Mouse (Mus musculus) kidney, postnatal 14 days (tissue): ENCODE data around the gene Gpx2.
"Not testable (repeated sequence)": the region's sequence is repeated elsewhere in the genome, so short reads cannot be mapped to it uniquely, and the experiment has no call there.

Experiments
- DNase-seq: peaks from one replicate; pipeline ENCODE4 v3.0.0; 2022; ENCODE audit warnings: mixed read lengths

Gene Gpx2

GRCm38 (mm10) chr12:76803700-76804252 lies 8.4 kb upstream of the Gpx2 start:
- peak; percentile 71 for DNase-seq

GRCm38 (mm10) chr12:76803028-76803427 lies 7.7 kb upstream of the Gpx2 start:
- DNase-seq: no peak

GRCm38 (mm10) chr12:76798008-76798720 lies 2.8 kb upstream of the Gpx2 start:
- no peak for DNase-seq

- no peak for DNase-seq
Observed at GRCm38 (mm10) chr12:76796938-76797539, 1.7 kb upstream of the Gpx2 start.

GRCm38 (mm10) chr12:76792540-76792939 lies 2.8 kb downstream of the Gpx2 start:
- not testable (repeated sequence) for DNase-seq

- DNase-seq: no peak
Observed at GRCm38 (mm10) chr12:76790446-76791084, 4.8 kb downstream of the Gpx2 start.

- DNase-seq: no peak
Observed at GRCm38 (mm10) chr12:76784056-76784619, 11.2 kb downstream of the Gpx2 start.

- no peak for DNase-seq
Observed at GRCm38 (mm10) chr12:76780639-76781468, 14.5 kb downstream of the Gpx2 start.

GRCm38 (mm10) chr12:76779951-76780350 lies 15.4 kb downstream of the Gpx2 start:
- DNase-seq: no peak

- DNase-seq: no peak
Observed at GRCm38 (mm10) chr12:76778305-76779083, 16.9 kb downstream of the Gpx2 start.

GRCm38 (mm10) chr12:76777845-76778244 lies 17.5 kb downstream of the Gpx2 start:
- no peak for DNase-seq

GRCm38 (mm10) chr12:76776898-76777297 lies 18.5 kb downstream of the Gpx2 start:
- DNase-seq: no peak

GRCm38 (mm10) chr12:76775132-76775531 lies 20.2 kb downstream of the Gpx2 start:
- no peak for DNase-seq

- no peak for DNase-seq
Observed at GRCm38 (mm10) chr12:76774652-76775051, 20.7 kb downstream of the Gpx2 start.

GRCm38 (mm10) chr12:76771540-76771939 lies 23.8 kb downstream of the Gpx2 start:
- DNase-seq: no peak

GRCm38 (mm10) chr12:76770841-76771500 lies 24.4 kb downstream of the Gpx2 start:
- no peak for DNase-seq

GRCm38 (mm10) chr12:76765901-76766630 lies 29.3 kb downstream of the Gpx2 start:
- DNase-seq: no peak

- peak; percentile 95 for DNase-seq
Observed at GRCm38 (mm10) chr12:76765354-76765851, 30.0 kb downstream of the Gpx2 start, which contains the start of the genes Churc1 and Fntb. Gene Churc1 (plus strand): TSS chr12:76765538. Gene Fntb (plus strand): TSS chr12:76765589.

- peak; percentile 58 for DNase-seq
Observed at GRCm38 (mm10) chr12:76752652-76753318, 42.6 kb downstream of the Gpx2 start.
